Mouse (Mus musculus) hindbrain, embryonic 13.5 days (tissue): Measurements from ENCODE around the gene Rad23a. TPM values are rescaled to one million over a fixed set of nuclear protein-coding genes. Genes with fewer than 3 reads are reported as not detected.

Experiments used
- ATAC-seq: fragments of 200-750 bp; cut with Nextera tagmentation; 2 replicates; pipeline ENCODE4 v1.8.0; 2017; ENCODE audit warnings: moderate TSS enrichment; ENCODE audit not compliant: low FRiP score
- H3K27ac ChIP-seq: fragments of 300-500 bp; sonication (generic); 2 replicates; pipeline ENCODE4 v1.5.1; 2015; ENCODE audit warnings: inconsistent platforms, mild to moderate bottlenecking, moderate library complexity
- H3K27me3 ChIP-seq: fragments of 300-500 bp; sonication (generic); 2 replicates; pipeline ENCODE4 v1.6.1; 2015; ENCODE audit warnings: mild to moderate bottlenecking, inconsistent platforms
- H3K36me3 ChIP-seq: fragments of 300-500 bp; sonication (generic); 2 replicates; pipeline ENCODE4 v1.6.1; 2015; ENCODE audit warnings: mild to moderate bottlenecking, inconsistent platforms
- H3K4me1 ChIP-seq: fragments of 300-500 bp; sonication (generic); replicated peaks from 2 replicates; pipeline ENCODE4 v1.6.1; 2015; ENCODE audit warnings: inconsistent platforms
- H3K4me2 ChIP-seq: fragments of 300-500 bp; sonication (generic); 2 replicates; pipeline ENCODE4 v1.6.1; 2015; ENCODE audit warnings: inconsistent platforms, mild to moderate bottlenecking, moderate library complexity
- H3K4me3 ChIP-seq: fragments of 300-500 bp; sonication (generic); 2 replicates; pipeline ENCODE4 v1.5.1; 2015; ENCODE audit warnings: mild to moderate bottlenecking, inconsistent platforms
- H3K9ac ChIP-seq: fragments of 300-500 bp; sonication (generic); 2 replicates; pipeline ENCODE4 v1.6.1; 2015; ENCODE audit warnings: mild to moderate bottlenecking, inconsistent platforms
- H3K9me3 ChIP-seq: fragments of 300-500 bp; sonication (generic); 2 replicates; pipeline ENCODE4 v1.6.1; 2016; ENCODE audit warnings: inconsistent platforms
- WGBS: fragments of 180-500 bp; shearing (Covaris S2); methylation state at CpG from one replicate; pipeline ENCODE4 v1.1.7; 2015; 5-methylcytosine and 5-hydroxymethylcytosine counted together
- polyA plus RNA-seq: library from polyadenylated mRNA; unstranded; fragments of >200 nt; fragmentation: Nextera tagmentation; extraction: Ambion mirVana; gene quantifications from 2 replicates; pipeline ENCODE4 v1.2.1, GENCODE M21; 2015

Gene Rad23a
- 83.2 and 85.5 TPM in 2 replicates for polyA plus RNA-seq

DNA sequence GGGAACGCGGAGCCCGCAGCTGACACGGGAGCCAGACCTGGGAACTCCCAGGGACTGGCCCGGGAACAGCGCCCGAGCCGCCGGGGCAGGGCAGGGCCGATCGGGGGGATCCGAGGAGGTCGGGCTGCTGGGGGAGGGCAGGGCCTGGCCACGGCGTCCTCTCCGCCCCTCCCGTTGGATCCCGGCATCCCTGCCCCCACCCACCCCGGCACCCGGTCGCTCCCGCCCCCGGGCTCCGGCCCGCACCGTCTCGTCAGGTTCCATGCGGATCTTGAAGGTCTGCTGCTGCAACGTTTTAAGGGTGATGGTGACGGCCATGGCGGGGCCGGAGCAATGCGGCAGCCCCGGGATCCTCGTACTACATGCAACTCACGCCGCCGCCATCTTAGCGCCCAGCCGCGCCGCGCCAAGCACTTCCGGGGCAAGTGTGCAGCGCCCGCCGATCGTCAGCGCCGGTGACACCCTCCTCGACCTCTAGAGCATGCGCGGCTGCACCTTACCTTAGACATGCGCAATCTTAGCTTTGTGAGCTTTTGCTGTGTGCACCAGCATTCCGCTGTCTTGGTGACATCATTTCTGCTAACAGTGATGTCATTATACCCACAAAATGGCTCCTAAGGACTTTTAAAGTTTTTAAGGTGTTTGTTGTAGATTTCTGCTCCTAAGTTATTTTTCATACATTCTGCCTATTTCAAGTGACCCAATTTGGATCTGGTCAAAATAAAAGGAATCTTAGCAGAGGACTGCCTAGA lies at the start of gene Rad23a:
TSS of gene Rad23a (minus strand) at position 418 of the 752 bp plus-strand sequence.
- Histone ChIP-seq H3K36me3 (peaks cover 76% of the 10 kb centered on the region), H3K4me2 (peak within 1 kb of the TSS; percentile 71), H3K4me1 (peaks cover 59% of the 10 kb centered on the region), H3K27ac (peak within 1 kb of the TSS; percentile 93), H3K9me3 (no peaks in the 10 kb centered on the region), H3K4me3 (peak within 1 kb of the TSS; percentile 93), H3K27me3 (no peaks in the 10 kb centered on the region), H3K9ac (peak within 1 kb of the TSS; percentile 94)
- peak; percentile 95 for ATAC-seq
- WGBS: 0% methylated on average over 45 of the region's 55 CpGs

- H3K27ac ChIP-seq: no peak overlapping the region
- peaks cover 16% of the 10 kb centered on the region for H3K4me1 ChIP-seq
- no peak overlapping the region for H3K9ac ChIP-seq
- no peak for ATAC-seq
- no peaks in the 10 kb centered on the region for H3K9me3 ChIP-seq
- 93% methylated on average over 1 of the region's 1 CpGs for WGBS
- no peaks in the 10 kb centered on the region for H3K27me3 ChIP-seq
- peaks cover 56% of the 10 kb centered on the region for H3K36me3 ChIP-seq
- H3K4me2 ChIP-seq: no peak overlapping the region
- H3K4me3 ChIP-seq: no peak overlapping the region
Observed at GRCm38 (mm10) chr8:84889141-84889540, 48.7 kb upstream of the Rad23a start.

GRCm38 (mm10) chr8:84888280-84888679 lies 47.8 kb upstream of the Rad23a start:
- H3K36me3 ChIP-seq: peaks cover 56% of the 10 kb centered on the region
- H3K4me2 ChIP-seq: no peak overlapping the region
- 99% methylated on average over 3 of the region's 3 CpGs for WGBS

GRCm38 (mm10) chr8:84884728-84885127 lies 44.3 kb upstream of the Rad23a start:
- 90% methylated on average over 4 of the region's 4 CpGs for WGBS

More at GRCm38 (mm10) chr8:84888280-84888679, 47.8 kb upstream of the Rad23a start:
- H3K4me3 ChIP-seq: no peak overlapping the region
- ATAC-seq: no peak
- H3K27ac ChIP-seq: no peak overlapping the region
- peaks cover 12% of the 10 kb centered on the region for H3K4me1 ChIP-seq
- no peaks in the 10 kb centered on the region for H3K9me3 ChIP-seq
- no peak overlapping the region for H3K9ac ChIP-seq
- H3K27me3 ChIP-seq: no peaks in the 10 kb centered on the region

DNA sequence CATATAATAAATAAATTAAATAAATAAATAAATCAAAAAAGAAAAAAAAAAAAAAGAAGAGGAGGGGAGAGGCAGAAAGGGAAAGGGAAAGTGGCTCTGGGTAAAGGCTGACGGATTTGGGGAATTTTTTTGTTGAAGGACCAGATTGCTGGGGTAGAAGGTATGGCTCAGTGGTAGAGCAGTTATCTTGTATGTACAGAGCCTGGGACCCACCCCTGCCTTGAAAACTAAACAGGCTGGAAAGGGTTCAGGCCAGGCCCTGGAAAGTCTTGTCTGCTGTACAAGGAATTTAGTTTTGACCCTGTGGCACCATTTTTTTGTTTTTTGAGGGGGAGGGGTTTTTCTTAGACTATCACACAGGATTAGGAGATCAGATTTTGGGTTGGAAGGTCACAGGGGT lies 38.5 kb upstream of the Rad23a start:
- WGBS: 86% methylated on average over 1 of the region's 1 CpGs
- H3K9me3 ChIP-seq: no peaks in the 10 kb centered on the region
- peaks cover 6% of the 10 kb centered on the region; the same call in 1 of the 2 replicates for H3K4me1 ChIP-seq
- H3K9ac ChIP-seq: no peak overlapping the region
- no peaks in the 10 kb centered on the region for H3K27me3 ChIP-seq
- no peak overlapping the region for H3K27ac ChIP-seq
- H3K36me3 ChIP-seq: no peaks in the 10 kb centered on the region
- H3K4me3 ChIP-seq: no peak overlapping the region
- H3K4me2 ChIP-seq: no peak overlapping the region
- ATAC-seq: no peak

More at GRCm38 (mm10) chr8:84884728-84885127, 44.3 kb upstream of the Rad23a start:
- ATAC-seq: no peak
- Histone ChIP-seq H3K4me2 (no peak overlapping the region), H3K4me1 (no peaks in the 10 kb centered on the region), H3K9ac (no peak overlapping the region), H3K27ac (no peak overlapping the region), H3K4me3 (no peak overlapping the region), H3K9me3 (no peaks in the 10 kb centered on the region), H3K27me3 (no peaks in the 10 kb centered on the region), H3K36me3 (peaks cover 45% of the 10 kb centered on the region)

GRCm38 (mm10) chr8:84877297-84878035 lies 37.0 kb upstream of the Rad23a start:
- Histone ChIP-seq H3K9me3 (no peaks in the 10 kb centered on the region), H3K9ac (peak overlapping the region; percentile 19; the same call in 1 of the 2 replicates), H3K4me2 (no peak overlapping the region), H3K4me3 (no peak overlapping the region), H3K36me3 (no peaks in the 10 kb centered on the region), H3K27ac (peak overlapping the region; percentile 35; the same call in 1 of the 2 replicates), H3K4me1 (peaks cover 12% of the 10 kb centered on the region), H3K27me3 (peaks cover 7% of the 10 kb centered on the region)
- 78% methylated on average over 3 of the region's 3 CpGs for WGBS
- peak; percentile 10; the same call in 1 of the 2 replicates for ATAC-seq

DNA sequence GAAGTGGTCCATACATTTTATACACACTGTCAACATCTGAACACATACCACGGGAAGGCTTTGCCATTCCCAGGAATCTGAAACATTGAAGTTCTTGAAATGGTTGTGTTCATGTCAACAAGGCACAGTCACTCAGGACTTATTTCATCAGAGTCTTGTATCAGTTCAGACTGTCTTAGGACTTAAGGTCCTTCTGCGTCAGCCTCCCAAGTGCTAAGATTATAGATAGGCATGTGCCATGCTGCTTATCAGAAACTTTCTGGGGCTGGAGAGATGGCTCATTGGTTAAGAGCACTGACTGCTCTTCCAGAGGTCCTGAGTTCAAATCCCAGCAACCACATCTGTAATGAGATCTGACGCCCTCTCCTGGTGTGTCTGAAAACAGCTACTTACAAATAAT lies 33.9 kb upstream of the Rad23a start:
- H3K9ac ChIP-seq: no peak overlapping the region
- no peak overlapping the region for H3K4me3 ChIP-seq
- 92% methylated on average over 3 of the region's 3 CpGs for WGBS
- peaks cover 20% of the 10 kb centered on the region for H3K4me1 ChIP-seq
- no peak overlapping the region for H3K27ac ChIP-seq
- peaks cover 14% of the 10 kb centered on the region for H3K27me3 ChIP-seq
- H3K9me3 ChIP-seq: no peaks in the 10 kb centered on the region
- no peak for ATAC-seq
- H3K36me3 ChIP-seq: peaks cover 5% of the 10 kb centered on the region
- no peak overlapping the region for H3K4me2 ChIP-seq

- Histone ChIP-seq H3K9ac (no peak overlapping the region), H3K4me2 (peak overlapping the region; percentile 73; the same call in 1 of the 2 replicates), H3K27ac (no peak overlapping the region), H3K4me3 (peak overlapping the region; percentile 42; the same call in 1 of the 2 replicates), H3K36me3 (peaks cover 18% of the 10 kb centered on the region), H3K9me3 (no peaks in the 10 kb centered on the region), H3K4me1 (peaks cover 20% of the 10 kb centered on the region), H3K27me3 (peaks cover 14% of the 10 kb centered on the region)
- no peak for ATAC-seq
- WGBS: 72% methylated on average over 4 of the region's 4 CpGs
Observed at GRCm38 (mm10) chr8:84873016-84873415, 32.6 kb upstream of the Rad23a start.

DNA sequence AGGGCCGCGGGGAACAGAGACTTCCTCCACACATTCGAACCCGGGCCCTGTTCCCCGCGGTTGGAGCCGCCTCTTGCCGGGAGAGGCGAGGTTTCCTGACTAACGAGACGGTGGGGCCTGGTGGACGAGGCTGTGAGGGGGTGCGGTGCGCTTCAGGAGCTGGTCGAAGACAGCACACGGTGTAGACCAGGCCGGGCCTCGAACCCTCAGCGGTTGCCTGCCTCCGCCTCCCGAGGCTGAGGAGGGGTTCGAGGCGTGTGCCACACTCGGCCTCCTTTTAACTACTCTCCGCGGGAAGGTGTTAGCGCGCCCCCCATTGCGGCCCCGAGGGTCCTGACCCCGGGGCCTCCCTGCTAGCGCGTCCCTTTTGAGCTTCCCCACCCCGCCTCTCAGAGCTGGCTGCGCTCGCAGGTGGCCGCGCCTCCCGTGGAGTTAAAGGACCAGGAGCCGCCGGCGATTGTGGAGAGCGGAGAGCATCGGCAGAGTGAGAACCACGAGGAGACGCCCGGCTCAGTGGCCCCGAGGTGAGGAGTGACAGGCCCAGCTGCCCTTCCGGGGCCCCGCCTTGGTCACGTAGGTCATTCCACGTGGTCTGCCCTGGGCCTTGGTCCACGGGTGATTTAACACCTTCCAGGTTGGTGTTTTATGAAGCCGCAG lies 32.0 kb upstream of the Rad23a start:
- Histone ChIP-seq H3K36me3 (peaks cover 24% of the 10 kb centered on the region), H3K4me3 (peak overlapping the region; percentile 42), H3K4me1 (peaks cover 15% of the 10 kb centered on the region), H3K9me3 (no peaks in the 10 kb centered on the region), H3K27ac (no peak overlapping the region), H3K9ac (peak overlapping the region; percentile 66), H3K27me3 (peaks cover 14% of the 10 kb centered on the region), H3K4me2 (peak overlapping the region; percentile 73)
- WGBS: 2% methylated on average over 54 of the region's 54 CpGs
- peak; percentile 60 for ATAC-seq

DNA sequence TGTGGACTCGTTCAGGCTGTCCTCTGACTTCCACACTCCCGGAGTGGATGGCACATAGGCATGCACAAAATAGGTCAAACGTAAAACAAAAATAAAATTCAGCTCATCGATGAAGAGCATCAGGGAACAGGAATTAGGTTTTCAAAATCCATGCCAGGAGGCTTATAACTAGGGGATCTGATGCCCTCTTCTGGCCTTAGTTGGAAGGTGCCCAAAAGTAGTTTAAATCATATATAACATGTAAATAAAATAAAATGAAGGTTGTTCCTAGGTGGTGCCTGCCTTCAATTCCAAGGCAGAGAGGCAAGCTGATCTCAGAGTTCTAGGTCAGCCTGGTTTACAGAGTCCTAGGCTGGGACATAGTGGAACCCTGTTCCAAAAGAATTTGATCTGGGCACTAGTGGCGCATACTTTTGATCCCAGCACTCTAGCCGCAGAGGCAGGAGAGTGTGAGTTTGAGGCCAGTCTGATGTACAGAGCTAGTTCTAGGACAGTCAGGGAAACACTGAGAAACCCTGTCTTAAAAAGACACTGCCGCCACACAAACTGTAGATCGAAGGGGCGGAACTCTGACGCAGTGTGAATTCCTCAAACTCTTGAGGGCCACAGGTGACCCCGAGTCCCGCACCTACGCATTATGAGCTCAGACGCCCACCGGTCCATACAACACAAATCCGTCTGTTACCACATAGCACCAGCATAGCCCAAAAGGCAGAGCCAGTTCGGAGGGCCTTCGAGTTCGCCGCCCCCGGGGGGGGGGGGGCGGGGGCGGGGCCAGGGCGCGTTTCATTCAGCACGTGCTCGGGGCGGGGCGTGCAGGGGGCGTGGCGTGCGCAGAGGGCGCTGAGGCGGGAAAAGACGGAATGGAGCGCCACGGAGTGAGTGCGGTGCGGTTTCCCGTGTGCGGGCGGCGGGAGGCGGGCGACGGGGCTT lies 31.2 kb upstream of the Rad23a start, which contains the start of gene Syce2:
TSS of gene Syce2 (plus strand) at position 736 of the 933 bp plus-strand sequence.
- Histone ChIP-seq H3K4me2 (peak within 1 kb of the TSS; percentile 73), H3K4me3 (peak within 1 kb of the TSS; percentile 42), H3K9me3 (no peaks in the 10 kb centered on the region), H3K4me1 (peaks cover 14% of the 10 kb centered on the region), H3K36me3 (peaks cover 32% of the 10 kb centered on the region), H3K9ac (peak within 1 kb of the TSS; percentile 66), H3K27me3 (peaks cover 14% of the 10 kb centered on the region), H3K27ac (no peak within 1 kb of the TSS)
- peak; percentile 66 for ATAC-seq
- WGBS: 18% methylated on average over 46 of the region's 46 CpGs

DNA sequence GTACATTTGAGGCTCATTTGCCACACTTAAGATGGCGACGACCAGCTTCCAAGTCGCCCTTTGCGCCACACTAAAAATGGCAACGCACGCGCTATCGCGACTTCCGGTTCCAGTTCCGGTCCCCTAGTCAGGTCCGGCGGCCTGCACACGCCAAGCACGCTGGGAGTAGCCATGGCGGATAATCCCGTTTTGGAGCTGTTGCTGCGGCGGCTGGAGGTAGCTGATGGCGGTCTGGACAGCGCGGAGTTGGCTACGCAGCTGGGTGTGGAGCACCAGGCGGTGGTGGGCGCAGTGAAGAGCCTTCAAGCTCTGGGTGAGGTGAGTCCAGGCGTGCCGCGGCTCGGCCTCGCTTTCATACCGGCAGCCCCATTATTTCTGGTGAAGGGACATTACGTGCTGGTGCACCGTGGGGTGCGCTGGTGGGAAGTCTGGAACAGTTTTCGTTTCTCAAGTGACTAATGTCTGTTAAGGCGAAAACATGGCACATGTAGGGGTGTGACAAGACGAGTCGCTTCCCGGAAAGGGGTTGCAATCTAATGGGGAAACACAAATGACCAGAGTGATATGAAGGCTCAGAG lies 16.5 kb upstream of the Rad23a start, which contains the start of gene Farsa:
TSS of gene Farsa (plus strand) at position 126 of the 578 bp plus-strand sequence.
- WGBS: under 1% methylated on average over 39 of the region's 39 CpGs
- H3K4me3 ChIP-seq: peak within 1 kb of the TSS; percentile 84
- peak; percentile 92 for ATAC-seq

More for the DNA sequence above, 16.5 kb upstream of the Rad23a start, which contains the start of gene Farsa:
- peaks cover 17% of the 10 kb centered on the region for H3K4me1 ChIP-seq
- no peaks in the 10 kb centered on the region for H3K27me3 ChIP-seq
- peak within 1 kb of the TSS; percentile 85 for H3K27ac ChIP-seq
- peak within 1 kb of the TSS; percentile 81 for H3K4me2 ChIP-seq
- peak within 1 kb of the TSS; percentile 82 for H3K9ac ChIP-seq
- H3K36me3 ChIP-seq: peaks cover 29% of the 10 kb centered on the region
- no peaks in the 10 kb centered on the region for H3K9me3 ChIP-seq
